Mouse (Mus musculus) small intestine, adult 2 months (tissue): ENCODE data around the gene Slc9b2. TPM values are rescaled to one million over a fixed set of nuclear protein-coding genes. Genes with fewer than 3 reads are reported as not detected.

Experiments
- H3K27ac ChIP-seq: fragments of 200-500 bp; 2 replicates; pipeline ENCODE4 v1.5.1; 2012; ENCODE audit warnings: low read depth, low read length, control low read depth, inconsistent platforms; ENCODE audit not compliant: insufficient read depth
- H3K27me3 ChIP-seq: fragments of 200-500 bp; 2 replicates; pipeline ENCODE4 v1.6.1; 2012; ENCODE audit warnings: mild to moderate bottlenecking, moderate library complexity, low read length, inconsistent platforms; ENCODE audit not compliant: control insufficient read depth, insufficient read depth
- H3K36me3 ChIP-seq: fragments of 200-500 bp; 2 replicates; pipeline ENCODE4 v1.6.1; 2012; ENCODE audit warnings: mild to moderate bottlenecking, low read length, control low read depth, inconsistent platforms; ENCODE audit not compliant: control insufficient read depth, insufficient read depth
- H3K4me1 ChIP-seq: fragments of 200-500 bp; 2 replicates; pipeline ENCODE4 v1.6.1; 2012; ENCODE audit warnings: low read length, inconsistent platforms, mixed read lengths; ENCODE audit not compliant: control insufficient read depth, insufficient read depth, insufficient read length
- H3K4me3 ChIP-seq: fragments of 200-500 bp; 2 replicates; pipeline ENCODE4 v1.5.1; 2012; ENCODE audit warnings: low read depth, mild to moderate bottlenecking, control low read depth, inconsistent platforms, low read length, moderate library complexity
- CTCF ChIP-seq: fragments of 200-500 bp; IDR thresholded peaks from 2 replicates; pipeline ENCODE4 v1.5.1; 2012; ENCODE audit warnings: low read depth, mild to moderate bottlenecking, control low read depth, inconsistent platforms, low read length, moderate library complexity, mixed read lengths; ENCODE audit not compliant: insufficient replicate concordance, insufficient read length; ENCODE audit errors: extremely low read depth
- POLR2A ChIP-seq: fragments of 200-500 bp; IDR thresholded peaks from 2 replicates; pipeline ENCODE4 v1.6.1; 2012; ENCODE audit warnings: low read depth, mild to moderate bottlenecking, control low read depth, inconsistent platforms, low read length, moderate library complexity
- WGBS: fragments of 180-500 bp; shearing (Covaris S2); methylation state at CpG from one replicate; pipeline ENCODE4 v1.1.7; 2018; 5-methylcytosine and 5-hydroxymethylcytosine counted together
- polyA plus RNA-seq: library from polyadenylated mRNA; depleted of rRNA; stranded (reverse); fragments of >200 nt; gene quantifications from 2 replicates; pipeline ENCODE4 v1.2.3, GENCODE M21; 2012; rRNA removed

Gene Slc9b2
- 0.15 TPM in 1 of 2 replicates, not detected in the other for polyA plus RNA-seq

DNA sequence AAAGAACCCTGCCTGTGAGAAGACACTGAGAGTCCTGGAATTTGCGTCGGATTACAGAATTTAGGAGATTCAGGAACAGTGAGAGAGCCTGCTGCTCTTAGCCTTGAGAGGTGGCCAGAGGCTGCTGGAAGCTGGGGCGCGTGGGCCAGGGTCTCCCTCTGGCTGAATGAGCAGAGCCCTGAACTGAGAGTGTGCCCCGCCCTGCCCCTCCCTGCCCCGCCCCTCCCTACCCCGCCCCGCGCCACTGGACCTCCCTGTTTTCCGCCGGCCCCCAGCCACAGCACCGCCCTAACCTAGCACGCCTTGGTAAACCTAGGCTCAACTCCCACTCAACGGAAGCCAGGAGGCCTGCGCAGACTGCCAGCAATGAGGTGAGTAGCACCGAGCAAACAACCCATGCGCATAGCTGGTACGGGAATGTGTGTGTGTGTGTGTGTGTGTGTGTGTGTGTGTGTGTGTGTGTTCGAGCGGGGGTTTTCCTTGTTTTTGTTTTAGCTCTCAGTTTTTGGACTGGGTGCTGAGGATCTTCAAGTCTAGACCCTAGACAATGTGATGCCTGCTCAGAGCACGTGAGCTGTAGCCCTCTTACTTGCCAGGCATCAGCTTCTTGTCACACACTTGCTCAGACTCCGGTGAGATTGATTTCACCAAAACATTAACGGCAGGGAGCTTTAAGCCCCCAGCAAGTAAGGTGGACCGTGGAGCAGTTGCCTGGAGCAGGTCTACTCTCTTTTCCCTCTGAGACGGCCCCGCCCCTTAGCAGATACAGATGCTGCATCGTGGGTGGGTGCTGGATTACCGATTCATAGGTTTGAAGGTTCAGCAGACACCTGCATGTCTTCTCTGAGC lies at the start of gene Slc9b2:
Gene Slc9b2, plus strand, starts transcription at position 290 of the 849 bp plus-strand sequence.
- Histone ChIP-seq H3K27ac (no peak within 1 kb of the TSS), H3K4me1 (peaks cover 4% of the 10 kb centered on the region), H3K4me3 (peak within 1 kb of the TSS; percentile 42), H3K27me3 (peaks cover 14% of the 10 kb centered on the region), H3K36me3 (no peaks in the 10 kb centered on the region)
- TF ChIP-seq POLR2A = no peak
- no peak for TF ChIP-seq CTCF
- WGBS = 7% methylated on average over 28 of the region's 28 CpGs

- peaks cover 30% of the 10 kb centered on the region for H3K36me3 ChIP-seq
- no peak overlapping the region for H3K4me3 ChIP-seq
- TF ChIP-seq CTCF (no peak), POLR2A (no peak)
- H3K27me3 ChIP-seq = no peaks in the 10 kb centered on the region
- WGBS = 92% methylated on average over 10 of the region's 10 CpGs
- no peaks in the 10 kb centered on the region for H3K4me1 ChIP-seq
- H3K27ac ChIP-seq = no peak overlapping the region
These were observed 48.6 kb upstream of the Slc9b2 start for GRCm38 (mm10) chr3:135258919-135259318.

DNA sequence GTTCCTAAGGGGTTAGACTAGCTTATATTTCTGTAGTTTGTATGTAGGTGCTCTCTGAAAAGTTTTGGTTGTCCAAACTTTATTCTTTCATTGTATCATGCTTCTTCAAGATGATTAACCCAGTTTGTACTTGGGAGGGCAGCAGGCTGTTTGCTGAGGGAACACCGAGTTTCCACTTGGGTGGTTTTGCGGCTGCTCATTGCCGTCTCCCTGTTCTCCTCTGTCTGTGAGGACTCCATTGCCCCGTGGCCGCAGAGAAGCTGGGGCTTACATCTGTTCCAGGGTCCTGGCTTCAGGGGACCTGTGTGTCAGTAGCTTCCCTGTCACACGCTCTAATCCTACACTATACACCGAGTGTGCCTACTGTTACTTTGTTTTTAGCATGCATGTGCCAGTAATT lies 47.3 kb upstream of the Slc9b2 start:
- no peak overlapping the region for H3K4me3 ChIP-seq
- H3K27me3 ChIP-seq = no peaks in the 10 kb centered on the region
- 94% methylated on average over 7 of the region's 7 CpGs for whole genome bisulfite sequencing
- TF ChIP-seq CTCF = no peak
- TF ChIP-seq POLR2A = no peak
- no peak overlapping the region for H3K27ac ChIP-seq
- peaks cover 38% of the 10 kb centered on the region for H3K36me3 ChIP-seq
- H3K4me1 ChIP-seq = no peaks in the 10 kb centered on the region

GRCm38 (mm10) chr3:135268616-135269015 lies 38.9 kb upstream of the Slc9b2 start:
- Histone ChIP-seq H3K36me3 (peaks cover 28% of the 10 kb centered on the region), H3K27ac (no peak overlapping the region)
- 94% methylated on average over 5 of the region's 5 CpGs for WGBS

DNA sequence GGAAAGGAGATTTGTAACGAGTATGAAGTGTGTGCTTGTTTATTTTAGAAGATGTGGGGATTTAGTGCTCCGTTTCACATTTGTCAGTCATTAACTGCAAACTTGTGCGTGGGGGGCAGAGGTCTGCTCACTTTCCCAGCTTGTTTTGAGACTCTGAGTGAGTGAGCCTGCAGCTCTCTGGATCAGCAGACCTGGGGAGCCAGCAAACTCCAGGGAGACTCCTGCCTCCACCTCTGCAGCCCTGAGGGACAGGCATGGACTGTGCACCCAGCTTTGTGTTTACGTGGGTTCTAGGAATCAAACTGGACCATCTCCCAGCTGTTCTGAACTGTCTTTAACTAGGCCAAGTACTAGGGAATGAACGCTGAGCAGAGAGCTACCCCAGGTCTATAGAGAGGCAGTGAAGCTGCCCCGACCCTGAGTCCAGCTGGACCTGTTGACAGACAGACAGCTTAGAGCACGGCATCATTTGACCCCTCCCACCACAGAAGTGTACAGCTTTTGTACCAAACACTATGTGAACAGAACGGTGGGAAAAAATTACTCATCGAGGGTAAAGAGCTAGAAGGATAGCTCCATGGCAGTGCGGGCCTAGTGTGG lies 38.0 kb upstream of the Slc9b2 start:
- Histone ChIP-seq H3K4me3 (no peak overlapping the region), H3K27me3 (no peaks in the 10 kb centered on the region), H3K27ac (no peak overlapping the region), H3K36me3 (peaks cover 25% of the 10 kb centered on the region), H3K4me1 (no peaks in the 10 kb centered on the region)
- TF ChIP-seq POLR2A (no peak), CTCF (no peak)
- WGBS = 79% methylated on average over 10 of the region's 10 CpGs

More at GRCm38 (mm10) chr3:135268616-135269015, 38.9 kb upstream of the Slc9b2 start:
- TF ChIP-seq CTCF (no peak), POLR2A (no peak)
- Histone ChIP-seq H3K27me3 (no peaks in the 10 kb centered on the region), H3K4me3 (no peak overlapping the region), H3K4me1 (no peaks in the 10 kb centered on the region)

- Histone ChIP-seq H3K4me3 (no peak overlapping the region), H3K4me1 (no peaks in the 10 kb centered on the region), H3K27ac (no peak overlapping the region), H3K27me3 (no peaks in the 10 kb centered on the region), H3K36me3 (peaks cover 18% of the 10 kb centered on the region)
- 43% methylated on average over 12 of the region's 12 CpGs for WGBS
- TF ChIP-seq CTCF = no peak
These were observed 34.9 kb upstream of the Slc9b2 start for GRCm38 (mm10) chr3:135272627-135273026.

- H3K36me3 ChIP-seq = peaks cover 18% of the 10 kb centered on the region
- no peak for TF ChIP-seq CTCF
- TF ChIP-seq POLR2A = no peak
- H3K4me3 ChIP-seq = no peak overlapping the region
- H3K4me1 ChIP-seq = no peaks in the 10 kb centered on the region
- WGBS = 86% methylated on average over 13 of the region's 13 CpGs
- H3K27ac ChIP-seq = no peak overlapping the region
- H3K27me3 ChIP-seq = no peaks in the 10 kb centered on the region
These were observed 34.5 kb upstream of the Slc9b2 start for GRCm38 (mm10) chr3:135273047-135273446.
